Mouse (Mus musculus): Measurements from ENCODE around the gene Myh6.

Gene Myh6

DNA sequence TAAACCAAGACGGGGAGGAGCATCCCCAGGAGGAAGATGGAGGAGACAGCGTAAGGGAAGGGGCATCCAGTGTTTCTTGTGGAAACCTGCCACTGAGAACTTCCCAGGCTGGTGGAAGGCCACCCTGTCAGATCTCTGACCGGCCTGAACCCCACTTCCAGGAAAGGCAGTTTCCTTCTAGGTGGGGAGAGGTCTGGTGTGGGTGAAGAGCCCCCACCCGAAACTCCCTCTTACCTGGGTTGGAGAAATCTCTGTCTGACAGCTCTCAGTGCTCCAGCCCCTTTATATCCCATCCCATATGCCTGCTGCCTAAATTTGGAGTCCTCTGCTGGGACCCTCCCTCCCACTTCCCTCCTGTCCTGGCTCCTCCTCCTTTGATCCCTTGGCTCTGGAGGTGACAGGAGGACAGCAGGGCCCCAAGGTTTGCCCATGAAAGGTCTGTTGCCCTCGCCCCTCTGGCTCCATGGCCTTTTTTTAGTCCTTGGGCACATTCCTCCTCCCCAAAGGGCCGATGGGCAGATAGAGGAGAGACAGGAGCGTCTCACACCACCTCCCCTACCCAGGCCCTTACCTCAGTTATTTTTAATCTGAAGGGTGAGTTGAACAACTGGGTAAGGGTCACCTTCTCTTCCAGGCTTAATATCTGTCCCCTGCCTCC lies at the start of gene Myh6:
TSS of gene Myh6 (minus strand) at position 608 of the 658 bp plus-strand sequence.
- in situ Hi-C loops (cut with MboI, MseI) = no loop called here

DNA sequence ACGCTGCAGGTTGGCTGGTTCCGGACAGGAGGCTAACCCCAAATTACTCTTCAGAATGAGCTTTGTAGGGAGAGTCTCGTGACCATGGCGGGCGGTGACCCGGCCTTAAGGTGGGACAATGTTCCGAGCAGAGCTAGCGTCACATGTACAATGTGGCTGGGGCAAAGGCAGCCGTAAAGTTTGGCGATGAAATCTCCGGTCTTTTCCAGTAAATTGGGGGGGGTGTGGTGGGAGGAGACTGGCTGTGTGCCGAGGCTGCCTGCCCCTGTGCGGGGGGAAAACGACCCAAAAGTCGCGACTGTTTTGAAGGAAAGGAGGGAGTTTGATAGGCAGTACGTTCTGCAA lies 49.0 kb upstream of the Myh6 start:
- in situ Hi-C loops (cut with MboI, MseI) = loop anchor here (5.0 kb wide), 1 partner anchor 118 kb away; no protein-coding TSS in a partner anchor

DNA sequence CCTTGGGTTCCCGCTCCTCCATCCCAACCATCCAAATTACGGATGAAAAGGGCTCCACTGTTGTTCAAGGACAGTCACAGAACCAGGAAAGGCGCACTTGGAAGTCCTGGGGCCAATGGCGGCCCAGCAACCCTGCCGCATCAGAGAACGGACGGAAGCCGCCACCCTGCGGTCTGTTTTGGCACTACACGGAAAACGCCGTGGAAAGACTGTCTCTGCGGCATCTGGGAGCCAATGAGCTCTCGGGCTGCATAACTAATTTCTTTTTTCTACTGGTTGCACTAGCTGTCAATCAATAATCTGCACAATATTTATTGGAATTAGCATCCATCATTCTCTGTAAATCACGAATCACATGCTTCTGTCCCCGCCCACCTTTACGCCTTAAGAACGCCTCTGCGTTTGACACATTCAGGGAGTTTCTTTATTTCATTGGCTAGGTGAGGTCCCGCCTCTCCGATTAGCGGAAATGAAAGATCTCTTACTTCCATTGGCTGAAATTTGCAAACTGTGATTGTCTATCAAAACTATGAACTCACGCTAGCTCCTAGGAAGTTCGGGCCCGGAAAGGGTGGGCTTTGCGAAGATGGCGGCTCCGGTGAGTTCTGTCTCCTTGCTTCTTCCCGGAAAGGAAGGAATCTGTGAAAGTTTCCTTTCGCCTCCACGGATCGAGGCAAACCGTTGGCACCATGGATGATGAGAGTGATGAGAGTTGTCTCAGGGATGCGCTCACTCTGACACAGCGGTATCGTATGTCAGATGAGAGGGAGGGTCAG lies 48.5 kb upstream of the Myh6 start, which contains the start of gene Ngdn:
TSS of gene Ngdn (plus strand) at position 464 of the 776 bp plus-strand sequence.
- in situ Hi-C loops (cut with MboI, MseI) = loop anchor here (5.0 kb wide), 1 partner anchor 118 kb away; no protein-coding TSS in a partner anchor

DNA sequence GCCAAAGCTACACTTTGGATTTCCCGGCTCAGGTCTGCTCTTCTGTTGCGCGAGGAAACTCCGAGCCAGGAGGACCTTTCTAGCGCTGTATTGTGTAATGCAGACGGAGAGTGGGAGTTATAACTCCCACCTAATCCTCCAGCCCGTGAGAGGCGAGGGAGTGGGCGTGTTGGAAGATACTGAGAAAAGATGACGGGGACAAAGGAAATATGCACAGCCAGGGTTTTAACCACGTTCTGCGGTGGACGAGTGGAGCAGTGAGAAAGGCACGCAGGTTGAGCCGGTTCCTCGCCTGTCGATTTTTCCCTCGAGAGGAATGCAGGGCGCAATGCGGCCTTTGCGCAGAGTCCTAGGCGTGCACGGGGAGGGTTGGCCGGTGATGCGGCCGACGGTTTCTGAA lies 47.9 kb upstream of the Myh6 start:
- in situ Hi-C loops (cut with MboI, MseI) = no loop called here

DNA sequence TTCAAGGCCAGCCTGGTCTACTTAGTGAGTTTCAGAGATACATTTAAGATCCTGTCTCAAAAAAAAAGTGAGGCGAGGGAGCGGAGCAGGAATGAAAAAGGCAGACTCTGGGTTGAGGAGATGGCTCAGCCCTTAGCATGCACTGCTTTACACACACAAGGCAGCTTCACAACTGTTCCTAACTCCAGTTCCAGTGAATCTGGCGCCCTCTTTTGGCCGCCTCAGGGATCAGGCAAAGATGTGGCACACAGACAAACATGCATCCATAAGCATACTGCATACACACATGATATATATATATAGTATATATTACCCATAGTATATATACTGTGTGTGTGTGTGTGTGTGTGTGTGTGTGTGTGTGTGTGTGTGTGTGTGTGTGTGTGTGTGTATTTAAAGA lies 44.4 kb upstream of the Myh6 start:
- in situ Hi-C loops (cut with MboI, MseI) = no loop called here

DNA sequence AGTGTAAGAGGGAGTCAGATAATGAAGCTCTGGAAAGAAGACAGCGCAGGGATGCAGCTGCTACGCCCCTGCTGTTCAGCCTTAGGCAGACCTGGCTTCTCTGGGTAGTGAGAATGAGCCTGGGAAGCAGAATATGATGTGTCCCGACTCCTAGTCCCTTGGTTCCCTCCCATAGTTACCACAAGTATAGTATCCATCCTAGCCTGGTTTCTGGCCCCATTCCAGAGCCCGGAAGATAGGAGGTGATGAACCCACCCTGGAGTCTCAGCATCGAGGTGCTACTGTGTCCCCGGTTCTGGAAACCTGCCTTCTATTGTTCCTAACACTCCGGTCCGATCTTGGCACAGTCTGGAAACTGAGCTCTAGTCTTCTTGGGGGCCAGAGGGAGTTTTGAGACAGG lies 41.7 kb upstream of the Myh6 start:
- in situ Hi-C loops (cut with MboI, MseI) = no loop called here

DNA sequence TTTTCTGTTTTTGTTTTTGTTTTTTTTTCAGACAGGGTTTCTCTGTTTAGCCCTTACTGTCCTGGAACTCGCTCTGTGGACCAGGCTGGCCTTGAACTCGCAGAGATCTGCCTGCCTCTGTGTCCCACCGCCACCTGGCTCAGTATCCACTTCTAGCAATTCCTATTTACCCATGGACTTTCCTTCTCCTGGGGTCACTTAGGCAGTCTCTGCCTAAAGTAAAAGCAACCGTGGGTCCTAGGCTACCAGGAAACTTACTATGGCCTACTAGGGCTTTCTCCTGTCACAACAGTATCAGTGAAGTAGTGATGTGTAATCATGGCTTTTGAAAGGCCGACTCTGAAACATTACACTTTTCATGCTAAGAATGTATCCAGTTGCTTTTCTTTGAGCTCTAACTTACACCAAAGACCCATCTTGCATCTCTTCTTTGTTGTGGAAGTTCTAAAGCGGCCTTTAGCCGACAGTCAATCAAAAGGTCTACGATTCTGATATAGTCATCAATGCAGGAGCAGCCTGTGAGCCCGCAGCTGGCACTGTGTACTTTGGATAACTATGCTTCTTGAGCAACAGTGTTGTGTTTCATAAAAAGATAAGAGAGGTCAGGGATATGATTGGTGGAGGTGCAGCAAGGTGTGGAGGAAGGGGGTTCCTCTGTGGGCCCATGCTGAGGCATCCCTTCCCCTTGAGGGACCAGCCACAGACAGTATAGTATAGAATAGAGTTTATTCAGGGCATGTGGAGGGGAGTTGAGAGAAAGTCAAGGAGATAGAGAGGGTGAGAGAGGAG lies 40.6 kb upstream of the Myh6 start:
- in situ Hi-C loops (cut with MboI, MseI) = no loop called here

DNA sequence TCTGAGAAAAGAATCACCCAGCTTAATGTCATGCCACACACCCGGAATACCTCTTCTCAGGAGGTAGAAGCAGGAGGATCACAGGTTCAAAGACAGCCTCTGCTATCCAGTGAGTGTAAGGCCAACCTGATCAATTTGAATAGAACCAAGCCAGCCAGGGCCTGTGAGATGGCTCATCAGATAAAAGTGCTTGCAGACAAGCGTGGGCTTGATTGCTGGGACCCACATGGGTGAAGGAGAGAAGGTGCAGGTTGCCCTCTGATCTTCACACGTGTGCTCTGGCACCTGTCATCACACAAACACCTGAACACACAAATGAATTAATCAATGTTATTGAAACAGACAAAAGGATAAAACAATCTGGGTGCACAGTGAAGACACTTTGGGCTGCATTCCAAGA lies 39.8 kb upstream of the Myh6 start:
- in situ Hi-C loops (cut with MboI, MseI) = no loop called here

DNA sequence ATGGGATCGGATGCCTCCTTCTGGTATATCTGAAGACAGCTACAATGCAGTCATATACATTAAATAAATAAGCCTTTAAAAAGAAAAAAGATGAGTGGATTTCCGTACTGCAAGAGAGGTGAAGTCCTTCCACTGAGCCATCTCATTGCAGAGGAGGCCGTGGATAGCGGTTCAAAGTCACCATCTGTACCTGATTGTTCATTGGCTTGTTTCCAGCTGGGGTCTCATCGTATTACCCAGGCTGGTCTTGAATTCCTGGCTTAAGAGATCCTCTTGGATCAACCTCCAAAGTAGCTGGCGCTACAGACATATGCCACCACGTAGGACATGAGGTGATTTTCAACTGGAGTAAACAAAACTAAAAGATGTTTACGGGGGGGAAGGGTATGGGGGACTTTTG lies 39.2 kb upstream of the Myh6 start:
- in situ Hi-C loops (cut with MboI, MseI) = no loop called here

DNA sequence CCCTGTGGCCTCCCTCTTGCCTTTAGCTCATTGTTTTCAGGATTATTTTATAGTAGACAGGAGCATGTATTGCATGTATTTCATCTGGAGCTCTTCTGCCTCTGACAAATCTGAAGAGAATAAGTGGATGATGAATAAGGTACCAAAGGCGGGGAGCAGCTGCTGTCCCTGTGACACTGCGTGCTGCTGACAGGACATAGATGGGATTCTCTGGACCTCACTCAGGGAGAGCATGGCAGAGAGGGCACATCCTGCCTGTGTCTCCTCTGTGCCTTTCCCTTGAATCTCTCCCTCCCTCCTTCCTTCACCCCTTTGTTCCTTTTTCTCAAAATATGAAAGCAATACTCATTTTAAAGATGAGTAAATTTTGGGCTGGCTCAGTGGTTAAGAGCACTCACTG lies 38.8 kb upstream of the Myh6 start:
- in situ Hi-C loops (cut with MboI, MseI) = no loop called here

DNA sequence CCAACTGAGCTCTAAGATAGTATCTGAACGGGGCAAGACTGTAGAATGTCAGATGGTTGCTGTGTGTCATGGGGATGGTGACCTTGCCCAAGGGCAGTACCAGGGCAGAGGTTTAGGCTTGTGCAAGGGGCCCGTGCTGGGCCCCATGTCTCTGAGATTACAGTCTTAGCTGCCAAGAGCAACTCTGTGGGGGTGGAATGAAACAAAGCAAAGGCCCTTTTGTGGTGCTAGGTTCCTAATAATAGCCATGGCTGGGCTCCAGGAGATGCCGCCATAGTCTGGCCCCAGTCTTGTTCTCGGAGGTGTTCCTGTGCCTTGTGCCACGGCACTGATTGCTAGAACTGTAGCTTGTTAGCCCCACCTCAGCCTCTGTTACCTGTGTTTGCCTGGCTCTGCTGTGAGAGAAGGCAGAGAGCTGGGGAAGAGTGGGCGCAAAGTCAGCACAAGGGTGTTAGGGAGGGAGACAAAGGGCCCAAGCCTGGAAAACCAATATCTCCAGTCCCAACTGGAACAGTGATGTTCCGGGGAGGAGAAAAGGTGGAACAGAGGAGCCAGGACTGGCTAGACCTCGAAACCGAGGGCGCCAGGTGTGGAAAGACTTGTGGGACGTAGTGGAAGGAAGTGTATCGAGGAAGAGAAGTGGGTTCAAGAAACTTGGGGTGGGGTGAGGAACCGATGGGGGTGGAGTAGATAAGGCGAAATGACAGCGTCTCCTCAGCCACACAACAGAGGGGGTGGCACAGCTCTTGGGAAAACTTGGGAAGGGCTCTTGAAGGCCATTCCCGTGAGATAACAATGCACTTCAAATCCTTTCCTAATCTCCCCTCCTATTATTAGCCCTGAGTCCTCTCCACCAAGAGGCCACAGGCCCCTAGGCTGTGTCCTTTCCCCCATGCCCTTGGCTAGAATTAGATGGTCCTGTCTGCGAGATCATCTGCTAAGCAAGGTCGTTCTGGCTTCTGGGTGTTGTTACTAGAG lies 37.4 kb upstream of the Myh6 start:
- in situ Hi-C loops (cut with MboI, MseI) = no loop called here

DNA sequence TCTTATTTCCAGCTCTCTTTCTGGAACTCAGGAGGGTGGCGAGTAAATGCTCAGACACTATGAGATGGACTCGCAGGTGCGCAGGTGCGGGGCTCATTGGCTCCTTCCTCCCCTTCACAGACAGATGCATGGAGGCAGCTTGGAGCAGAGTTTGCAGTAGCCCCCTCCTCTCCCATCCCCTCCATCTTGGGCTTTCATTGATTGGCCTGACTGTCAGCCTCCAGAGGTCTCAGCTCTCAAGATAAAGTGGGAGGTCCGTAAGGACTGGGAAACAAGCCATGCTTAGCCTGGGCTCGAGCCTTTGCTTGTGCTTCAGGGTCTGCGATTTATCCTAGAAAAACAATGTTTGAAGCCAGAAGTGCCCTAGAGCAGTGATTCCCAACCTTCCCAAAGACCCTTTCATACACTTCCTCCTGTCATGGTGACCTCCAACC lies 36.0 kb upstream of the Myh6 start:
- in situ Hi-C loops (cut with MboI, MseI) = no loop called here

DNA sequence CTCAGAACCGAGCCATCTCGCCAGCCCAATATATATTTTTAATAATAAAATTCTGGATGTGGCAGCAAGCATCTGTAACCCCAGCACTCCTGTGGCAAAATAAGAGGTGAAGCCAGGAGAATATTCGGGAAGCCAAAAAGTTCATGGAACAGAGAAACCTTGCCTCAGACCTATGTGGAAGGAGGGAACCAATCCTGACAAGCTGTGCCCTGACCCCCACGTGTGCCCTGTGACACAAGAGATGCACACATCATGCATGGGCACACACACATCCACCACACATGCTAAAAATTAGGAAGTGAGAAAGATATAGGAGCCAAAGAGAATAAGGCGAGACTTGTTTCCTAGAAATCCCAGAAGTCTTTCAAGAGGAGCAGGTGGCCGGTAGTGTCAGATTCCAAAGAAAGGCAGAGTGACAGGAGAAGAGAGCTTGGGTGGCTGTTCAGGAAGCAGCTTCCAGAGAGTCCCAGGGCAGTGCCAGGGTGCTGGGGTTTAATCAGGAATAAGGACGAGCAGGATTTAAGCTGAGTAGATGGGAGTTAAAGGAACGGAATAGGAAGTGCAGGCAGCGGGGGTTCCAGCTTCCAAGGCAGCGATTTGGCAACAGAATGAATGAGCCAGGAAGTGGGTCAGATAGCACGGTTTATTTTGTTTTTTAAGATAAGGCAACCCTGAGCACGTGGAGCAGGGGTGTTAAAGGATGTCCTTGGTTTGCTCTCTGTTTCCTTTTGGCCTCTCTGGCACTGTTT lies 35.4 kb upstream of the Myh6 start:
- in situ Hi-C loops (cut with MboI, MseI) = no loop called here

DNA sequence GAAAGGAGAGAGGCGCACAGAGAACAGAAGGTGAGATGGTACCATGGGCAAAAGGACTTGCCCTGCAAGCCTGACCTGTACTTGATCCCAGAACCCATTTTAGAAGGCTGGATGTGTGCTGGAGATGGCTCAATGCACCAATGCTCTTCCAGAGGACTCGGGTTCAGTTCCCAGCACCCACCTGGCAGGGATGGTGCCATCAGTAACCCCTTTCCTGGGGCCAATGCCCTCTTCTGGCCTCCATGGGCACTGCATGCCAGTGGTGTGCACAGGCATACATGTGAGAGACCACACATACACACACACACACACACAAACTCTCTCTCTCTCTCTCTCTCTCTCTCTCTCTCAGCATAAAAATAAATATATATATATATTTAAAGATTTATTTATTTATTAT lies 34.7 kb upstream of the Myh6 start:
- in situ Hi-C loops (cut with MboI, MseI) = no loop called here

DNA sequence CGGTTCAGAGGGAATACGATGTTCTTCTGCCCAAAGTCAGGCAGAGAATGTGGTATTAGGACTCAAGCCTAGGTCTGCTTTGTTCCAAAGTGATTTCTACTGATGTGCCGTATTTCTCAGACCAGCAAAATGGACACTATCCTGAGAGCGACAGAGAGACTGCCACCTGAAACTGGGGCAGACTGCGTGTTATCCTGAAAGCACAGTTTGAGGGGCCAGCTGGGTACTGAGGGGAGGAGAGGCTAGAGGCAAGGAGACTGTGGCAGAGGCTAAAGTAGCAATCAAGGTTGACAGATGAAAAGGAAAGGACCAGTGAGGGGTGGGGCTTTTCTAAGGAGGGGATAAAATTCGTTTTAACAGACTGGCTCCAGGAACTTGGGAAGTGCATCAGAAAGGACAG lies 34.1 kb upstream of the Myh6 start:
- in situ Hi-C loops (cut with MboI, MseI) = no loop called here

DNA sequence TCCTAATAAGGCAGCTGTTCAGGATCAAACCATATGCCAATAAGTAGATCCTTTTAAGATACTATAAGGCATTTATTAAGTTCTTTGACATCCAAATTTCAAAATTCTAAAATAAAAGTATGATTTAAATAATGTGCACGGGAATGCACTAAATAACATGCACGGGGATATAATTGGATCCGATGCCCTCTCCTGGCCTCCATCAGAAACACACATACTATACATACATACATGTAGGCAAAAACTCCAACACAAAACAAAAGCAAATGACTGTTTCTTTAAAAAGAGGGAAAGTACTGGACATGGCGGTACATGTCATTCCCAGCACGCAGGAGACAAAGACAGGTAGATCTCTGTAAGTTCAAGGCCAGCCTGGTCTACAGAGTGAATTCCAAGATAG lies 33.1 kb upstream of the Myh6 start:
- in situ Hi-C loops (cut with MboI, MseI) = loop anchor here (5.0 to 10.0 kb wide), 2 partner anchors 78 to 195 kb away; no protein-coding TSS in a partner anchor

DNA sequence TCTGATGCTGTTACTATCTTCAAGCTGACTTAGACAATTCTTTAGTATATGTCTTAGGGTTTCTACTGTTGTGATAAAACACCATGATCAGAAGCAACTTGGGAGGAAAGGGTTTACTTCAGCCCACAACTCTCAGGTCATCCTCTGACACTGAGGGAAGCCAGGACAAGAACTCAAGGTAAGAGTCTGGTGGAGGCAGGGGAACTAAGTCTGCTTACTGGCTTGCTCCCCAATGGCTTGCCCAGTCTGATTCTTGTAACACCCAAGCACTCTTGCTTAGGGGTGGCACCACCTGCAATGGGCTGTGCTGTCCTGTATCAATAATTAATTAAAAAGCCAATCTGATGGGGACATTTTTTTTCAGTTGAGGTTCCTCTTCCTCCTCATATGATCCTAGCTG lies 32.0 kb upstream of the Myh6 start:
- in situ Hi-C loops (cut with MboI, MseI) = loop anchor here (5.0 to 10.0 kb wide), 2 partner anchors 76 to 196 kb away; no protein-coding TSS in a partner anchor

DNA sequence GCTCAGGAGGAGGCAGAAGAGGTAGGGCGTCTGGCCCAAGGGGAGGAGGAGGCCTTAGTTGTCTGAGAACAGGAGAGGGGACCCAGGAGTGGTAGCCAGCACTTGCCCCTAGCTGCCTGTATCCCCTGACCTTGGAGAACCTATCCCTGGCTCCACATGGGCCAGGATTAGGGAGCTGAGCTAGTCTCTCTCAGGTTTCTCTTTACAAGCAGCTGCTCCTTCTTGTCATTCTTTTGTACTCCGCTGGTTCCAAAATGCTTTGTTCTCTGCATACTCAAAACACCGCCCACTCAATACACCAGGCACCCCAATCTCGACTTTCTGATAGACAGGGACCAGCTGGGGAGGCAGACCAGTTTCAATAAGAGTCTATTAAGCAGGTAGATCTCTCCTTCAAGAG lies 30.6 kb upstream of the Myh6 start:
- in situ Hi-C loops (cut with MboI, MseI) = loop anchor here (5.0 to 10.0 kb wide), 2 partner anchors 75 to 198 kb away; no protein-coding TSS in a partner anchor

DNA sequence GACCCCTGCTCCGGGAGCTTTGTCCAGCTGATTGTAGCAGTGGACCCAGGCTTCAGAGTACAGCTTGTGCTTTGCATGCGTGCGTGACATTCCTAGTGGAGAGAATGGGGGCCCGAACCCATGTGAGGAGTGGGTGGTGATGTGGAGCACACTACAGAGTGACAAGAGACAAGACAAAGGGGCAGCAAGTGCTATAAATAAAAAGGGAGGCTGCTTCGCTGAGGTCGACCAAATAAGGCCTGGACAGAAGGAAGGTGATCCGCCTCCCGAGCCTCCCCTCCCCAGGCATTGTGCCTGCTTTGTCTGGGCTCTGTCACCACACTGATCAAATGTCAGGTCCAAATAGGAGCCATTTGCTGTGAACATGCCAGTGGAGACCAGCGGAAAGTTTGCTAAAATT lies 30.1 kb upstream of the Myh6 start:
- in situ Hi-C loops (cut with MboI, MseI) = loop anchor here (5.0 to 10.0 kb wide), 2 partner anchors 74 to 198 kb away; no protein-coding TSS in a partner anchor

Measured in T-helper 2 cell (primary cell).